Mouse (Mus musculus) lung, adult 2 months (tissue): ENCODE measurements at regions not wholly inside any gene's neighbourhood (a gene's known extent, or its start where the extent isn't known, plus 50 kb on each side); places are given as distances from the start of the nearest gene placed in this dataset.

Experiments
- DNase-seq: peaks from one replicate; pipeline ENCODE4 v3.0.0; 2022
- H3K4me1 ChIP-seq: fragments of 200-500 bp; 2 replicates; pipeline ENCODE4 v1.6.1; 2011; ENCODE audit warnings: low read length; ENCODE audit not compliant: control insufficient read depth, insufficient read depth
- H3K4me3 ChIP-seq: fragments of 200-500 bp; replicated peaks from 2 replicates; pipeline ENCODE3; 2011; ENCODE audit warnings: low read depth, mild to moderate bottlenecking, control low read depth, low read length; ENCODE audit errors: extremely low read depth
- CTCF ChIP-seq: fragments of 200-500 bp; IDR thresholded peaks from 2 replicates; pipeline ENCODE4 v1.5.1; 2011; ENCODE audit warnings: mild to moderate bottlenecking, low read length, control low read depth; ENCODE audit not compliant: insufficient read depth
- POLR2A ChIP-seq: fragments of 200-500 bp; IDR thresholded peaks from 2 replicates; pipeline ENCODE4 v1.6.1; 2011; ENCODE audit warnings: low read depth, mild to moderate bottlenecking, control low read depth, low read length, borderline replicate concordance; ENCODE audit errors: extremely low read depth
- WGBS: fragments of 180-500 bp; shearing (Covaris S2); methylation state at CpG from one replicate; pipeline ENCODE4 v1.1.7; 2018; 5-methylcytosine and 5-hydroxymethylcytosine counted together

- TF ChIP-seq POLR2A (no peak), CTCF (no peak)
- Histone ChIP-seq H3K4me1 (no peaks in the 10 kb centered on the region), H3K4me3 (no peak overlapping the region)
- 77% methylated on average over 5 of the region's 5 CpGs for WGBS
- DNase-seq = no peak
Observed at GRCm38 (mm10) chr7:71873817-71874216, 432.6 kb downstream of the Mctp2 start.

GRCm38 (mm10) chr7:71872912-71873311, 433.5 kb downstream of the Mctp2 start:
- TF ChIP-seq CTCF = no peak
- no peak for TF ChIP-seq POLR2A
- no peak overlapping the region for H3K4me3 ChIP-seq
- H3K4me1 ChIP-seq = no peaks in the 10 kb centered on the region
- WGBS = 65% methylated on average over 6 of the region's 6 CpGs
- DNase-seq = no peak

- DNase-seq = peak; percentile 24
Observed at GRCm38 (mm10) chr7:71867090-71867489, 439.3 kb downstream of the Mctp2 start.

GRCm38 (mm10) chr7:71865371-71866166, 440.8 kb downstream of the Mctp2 start:
- Histone ChIP-seq H3K4me1 (no peaks in the 10 kb centered on the region), H3K4me3 (no peak overlapping the region)
- DNase-seq = no peak
- WGBS = 47% methylated on average over 15 of the region's 15 CpGs
- TF ChIP-seq CTCF (no peak), POLR2A (no peak)

More at GRCm38 (mm10) chr7:71867090-71867489, 439.3 kb downstream of the Mctp2 start:
- WGBS = 25% methylated on average over 3 of the region's 3 CpGs
- TF ChIP-seq CTCF = peak; percentile 79
- TF ChIP-seq POLR2A = no peak
- Histone ChIP-seq H3K4me3 (no peak overlapping the region), H3K4me1 (no peaks in the 10 kb centered on the region)

GRCm38 (mm10) chr7:71852864-71853263, 453.5 kb downstream of the Mctp2 start:
- 86% methylated on average over 3 of the region's 3 CpGs for WGBS
- TF ChIP-seq POLR2A (no peak), CTCF (no peak)
- no peak for DNase-seq
- no peaks in the 10 kb centered on the region for H3K4me1 ChIP-seq
- no peak overlapping the region for H3K4me3 ChIP-seq

- no peaks in the 10 kb centered on the region for H3K4me1 ChIP-seq
- no peak for DNase-seq
Observed at GRCm38 (mm10) chr7:71849174-71849573, 457.2 kb downstream of the Mctp2 start.

GRCm38 (mm10) chr7:71837845-71838244, 468.6 kb downstream of the Mctp2 start:
- no peak for DNase-seq
- Histone ChIP-seq H3K4me3 (no peak overlapping the region), H3K4me1 (no peaks in the 10 kb centered on the region)
- TF ChIP-seq CTCF = no peak
- 53% methylated on average over 6 of the region's 6 CpGs for WGBS

More at GRCm38 (mm10) chr7:71849174-71849573, 457.2 kb downstream of the Mctp2 start:
- TF ChIP-seq POLR2A (no peak), CTCF (no peak)
- no peak overlapping the region for H3K4me3 ChIP-seq
- WGBS = 77% methylated on average over 6 of the region's 6 CpGs

- Histone ChIP-seq H3K4me3 (no peak overlapping the region), H3K4me1 (no peaks in the 10 kb centered on the region)
- WGBS = 67% methylated on average over 3 of the region's 3 CpGs
- DNase-seq = no peak
- TF ChIP-seq POLR2A (no peak), CTCF (no peak)
Observed at GRCm38 (mm10) chr7:71831790-71832525, 474.4 kb downstream of the Mctp2 start.

GRCm38 (mm10) chr7:71829567-71829966, 476.8 kb downstream of the Mctp2 start:
- H3K4me1 ChIP-seq = no peaks in the 10 kb centered on the region
- DNase-seq = no peak
- WGBS = 62% methylated on average over 6 of the region's 6 CpGs
- no peak overlapping the region for H3K4me3 ChIP-seq
- no peak for TF ChIP-seq CTCF
- no peak for TF ChIP-seq POLR2A
